Mouse (Mus musculus) naive thymus-derived CD4-positive, alpha-beta T cell, adult 2 months (primary cell): Measurements from ENCODE around the gene Ptger3.

Experiments used
- DNase-seq: peaks from one replicate; pipeline ENCODE4 v3.0.0-alpha.2; 2011; ENCODE audit warnings: low read depth

The Ptger3 gene

GRCm38 (mm10) chr3:157566725-157567565, at the start of gene Ptger3:
Gene Ptger3 (plus strand): TSS chr3:157566892.
- DNase-seq: peak; percentile 29

- no peak for DNase-seq
Measured at GRCm38 (mm10) chr3:157517992-157518391, 48.7 kb upstream of the Ptger3 start.

DNA sequence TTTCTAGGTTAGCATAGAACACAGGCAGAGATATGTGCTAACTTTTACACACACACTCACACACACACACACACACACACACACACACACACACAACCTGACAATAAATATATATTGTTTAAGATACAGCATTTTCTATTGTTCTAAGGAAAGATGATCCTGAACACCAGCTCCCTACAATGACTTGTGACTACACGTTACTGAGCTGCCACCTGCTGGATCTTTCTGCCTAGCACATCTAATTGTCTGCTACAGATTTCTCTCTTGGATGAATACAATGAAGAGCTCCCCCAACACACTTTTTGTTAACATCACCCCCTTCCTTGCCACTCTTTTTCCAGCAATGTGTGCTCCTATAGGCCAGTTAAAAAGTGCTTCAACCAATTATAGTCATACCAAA, 46.3 kb upstream of the Ptger3 start:
- peak; percentile 16 for DNase-seq

DNA sequence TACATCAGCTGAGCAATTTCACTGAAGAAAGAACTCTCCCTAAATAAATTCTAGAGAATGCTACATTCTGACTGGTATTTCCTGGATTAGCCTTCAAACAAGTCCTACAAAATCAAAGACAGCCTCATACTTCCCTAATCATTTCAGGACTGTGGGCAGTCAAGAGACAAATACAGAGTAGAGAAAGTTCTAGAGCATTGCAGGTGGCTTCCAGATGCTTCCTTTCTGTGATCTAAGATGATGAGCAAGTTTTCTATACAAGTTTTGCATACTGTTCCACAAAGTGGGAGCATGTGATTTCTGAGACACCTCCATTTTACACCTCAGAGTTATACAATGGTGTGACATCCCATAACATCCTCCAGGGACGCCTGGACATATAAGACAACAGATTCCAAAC, 42.9 kb upstream of the Ptger3 start:
- DNase-seq: no peak

DNA sequence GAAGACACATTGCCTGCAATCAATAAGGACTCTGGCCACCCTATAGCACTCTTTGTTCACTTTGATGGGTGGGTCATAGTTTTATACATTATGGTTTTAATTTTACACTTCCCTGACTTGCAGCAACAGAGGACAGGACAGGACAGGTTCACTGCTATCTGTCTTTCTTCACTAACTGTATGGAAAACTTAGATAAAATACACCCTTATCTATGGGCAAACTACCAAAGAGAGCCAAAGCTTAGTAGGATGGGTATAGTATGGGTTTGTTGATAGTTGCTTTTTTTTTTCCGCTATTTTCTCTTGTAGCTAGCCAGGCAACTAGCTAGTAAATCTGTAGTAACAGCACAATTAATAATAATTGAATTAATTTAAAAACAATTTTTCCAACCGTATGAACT, 35.1 kb upstream of the Ptger3 start:
- no peak for DNase-seq

- DNase-seq: peak; percentile 96
Measured at GRCm38 (mm10) chr3:157533964-157534785, 32.5 kb upstream of the Ptger3 start, which contains the start of gene Zranb2. Gene Zranb2 (plus strand): TSS chr3:157534160.

DNA sequence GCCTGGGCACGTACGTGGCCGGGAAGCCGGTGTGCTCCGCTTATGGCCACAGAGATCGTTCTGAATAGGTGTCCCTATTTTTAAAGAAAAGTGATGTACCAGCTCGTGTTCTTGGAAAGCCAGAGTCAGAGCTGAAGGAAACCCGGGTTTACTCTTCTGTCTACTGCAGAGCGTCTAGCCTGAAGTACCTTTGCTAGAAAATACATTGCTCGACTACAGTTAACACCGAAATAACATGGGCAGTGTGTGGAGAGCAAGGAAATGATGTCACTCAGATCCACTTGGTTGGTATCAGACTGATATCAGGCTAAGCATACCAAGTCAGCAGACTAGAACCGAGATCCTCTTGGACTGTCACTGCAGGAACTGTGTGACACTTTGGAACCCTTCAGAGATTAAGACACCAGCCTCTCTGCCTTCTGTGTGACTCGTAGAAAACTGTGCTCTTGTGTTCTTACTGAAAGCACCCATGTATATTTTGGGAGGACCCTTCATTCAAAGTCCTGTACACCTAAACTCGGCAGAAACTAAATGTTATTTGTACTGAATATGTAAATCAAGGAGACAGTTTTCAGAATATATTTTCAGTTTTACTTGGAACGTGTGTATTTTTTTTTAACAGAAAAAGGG, 31.8 kb upstream of the Ptger3 start:
- peak; percentile 69 for DNase-seq

DNA sequence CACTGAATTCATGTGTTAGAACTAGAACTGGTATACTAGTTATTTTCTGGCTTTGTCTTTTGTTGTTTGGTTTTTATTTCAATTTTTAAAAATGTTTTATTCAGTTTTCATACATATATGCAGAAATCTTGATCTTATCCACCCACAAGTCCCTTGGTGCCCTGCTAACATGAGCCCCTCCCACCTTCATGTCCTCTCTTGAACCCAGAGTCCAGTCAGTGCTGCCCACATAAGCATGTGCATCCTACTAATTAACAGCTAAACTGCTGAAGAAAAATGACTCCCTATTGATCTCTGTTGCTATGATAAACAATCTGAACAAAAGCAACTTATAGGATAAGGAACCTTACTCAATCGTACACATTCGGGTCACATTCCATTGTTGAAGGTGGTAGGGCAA, 17.4 kb upstream of the Ptger3 start:
- no peak for DNase-seq

DNA sequence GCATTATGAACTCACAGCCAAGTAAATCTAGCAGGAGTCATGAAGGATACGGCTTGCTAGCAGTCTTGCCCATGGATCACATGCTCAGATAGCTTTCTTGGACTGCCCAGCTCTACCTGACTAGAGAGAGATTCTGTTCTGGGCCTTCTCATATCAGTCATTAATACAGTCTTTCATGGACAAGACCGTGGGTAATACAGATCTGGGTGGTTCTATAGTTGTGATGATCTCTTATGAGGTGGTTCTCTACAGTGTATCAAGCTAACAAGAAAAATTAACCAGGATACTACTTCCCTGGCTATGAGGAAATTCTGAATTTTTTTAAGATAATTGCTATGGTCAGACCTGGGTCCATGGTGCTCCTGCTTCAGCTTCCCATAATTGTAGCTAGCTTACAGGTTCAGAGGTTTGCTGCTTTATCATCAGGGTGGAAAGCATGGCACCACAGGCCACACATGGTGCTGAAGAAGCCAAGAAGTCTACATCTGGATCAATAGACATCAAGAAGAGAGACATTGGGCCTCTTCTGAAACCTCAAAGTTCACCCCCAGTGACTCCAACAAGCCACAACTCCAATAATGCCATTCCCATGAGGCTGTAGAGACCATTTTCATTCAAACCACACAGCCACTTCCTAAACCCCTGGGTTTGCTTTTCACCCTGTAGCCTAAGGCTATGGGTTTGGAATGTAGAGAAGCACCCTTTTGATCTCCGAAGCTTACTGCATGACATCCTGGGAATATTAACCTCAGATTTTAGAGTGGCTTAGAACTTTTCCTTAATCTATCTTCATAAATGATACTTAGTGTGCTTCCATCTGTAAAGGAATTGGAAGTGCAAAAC, 16.7 kb upstream of the Ptger3 start:
- no peak for DNase-seq

DNA sequence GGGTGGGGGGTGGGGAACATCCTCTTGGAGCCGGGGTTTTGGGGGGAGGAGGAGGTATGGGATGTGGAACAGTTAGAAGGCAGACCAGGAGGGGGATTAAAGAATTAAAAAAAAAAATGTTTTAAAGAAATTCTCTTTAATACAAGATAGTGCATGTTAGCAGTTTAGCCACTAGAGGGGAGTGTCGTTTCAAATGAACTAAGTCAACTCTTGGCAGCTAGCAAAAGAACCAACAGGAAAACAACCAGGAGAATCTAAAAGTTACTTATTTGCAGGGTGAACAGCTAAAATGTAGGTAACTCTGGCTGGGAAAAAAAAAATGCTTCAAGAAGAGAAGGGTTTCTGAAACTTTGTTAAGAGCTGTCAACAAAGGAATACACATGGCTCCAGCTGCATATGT, 1.5 kb upstream of the Ptger3 start:
- peak; percentile 79 for DNase-seq

GRCm38 (mm10) chr3:157567566-157568132, 957 bp downstream of the Ptger3 start:
- no peak for DNase-seq

GRCm38 (mm10) chr3:157572011-157572410, 5.3 kb downstream of the Ptger3 start:
- DNase-seq: peak; percentile 74

DNA sequence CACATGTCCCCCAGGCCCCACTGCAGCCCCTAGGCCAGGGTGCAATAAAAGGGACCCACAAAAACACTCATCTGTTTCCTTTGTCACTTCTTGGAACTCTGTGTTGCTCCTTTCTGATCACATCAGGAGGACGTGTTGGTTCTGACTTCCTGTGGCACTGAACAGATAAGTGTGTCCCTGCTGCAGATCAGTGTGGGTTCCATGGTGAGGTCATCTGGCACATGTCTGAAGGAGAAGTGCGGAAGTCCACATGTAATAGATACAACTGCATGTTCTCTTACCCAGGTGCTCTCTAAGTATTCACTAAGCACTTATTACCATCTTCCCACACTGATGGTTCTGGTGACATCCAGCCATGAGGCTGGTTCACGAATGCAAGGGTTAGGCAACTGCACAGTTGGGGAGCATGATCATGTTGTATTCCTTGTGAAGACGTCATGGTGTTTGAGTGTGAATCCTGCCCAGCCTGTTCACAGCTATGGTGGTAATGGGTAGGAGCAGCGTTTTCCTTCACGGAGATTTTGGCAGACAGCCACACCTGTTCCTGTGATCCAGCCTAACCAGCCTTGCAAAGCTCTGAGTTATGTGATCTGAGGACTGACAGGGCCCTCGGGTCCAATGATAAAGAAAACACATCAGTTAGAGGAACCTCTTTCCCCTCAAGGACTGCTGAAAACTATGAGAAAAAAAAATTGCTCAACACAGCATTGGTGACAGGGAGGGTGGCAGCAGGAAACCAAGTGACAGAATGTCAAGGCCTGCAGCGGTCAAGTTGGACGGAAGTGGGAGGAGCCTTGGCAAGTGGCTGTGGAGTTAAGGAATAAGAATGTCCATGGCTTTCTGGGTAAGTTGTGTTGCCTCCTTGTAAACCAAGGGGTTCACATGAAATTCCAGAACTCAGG, 9.0 kb downstream of the Ptger3 start:
- DNase-seq: peak; percentile 16

DNA sequence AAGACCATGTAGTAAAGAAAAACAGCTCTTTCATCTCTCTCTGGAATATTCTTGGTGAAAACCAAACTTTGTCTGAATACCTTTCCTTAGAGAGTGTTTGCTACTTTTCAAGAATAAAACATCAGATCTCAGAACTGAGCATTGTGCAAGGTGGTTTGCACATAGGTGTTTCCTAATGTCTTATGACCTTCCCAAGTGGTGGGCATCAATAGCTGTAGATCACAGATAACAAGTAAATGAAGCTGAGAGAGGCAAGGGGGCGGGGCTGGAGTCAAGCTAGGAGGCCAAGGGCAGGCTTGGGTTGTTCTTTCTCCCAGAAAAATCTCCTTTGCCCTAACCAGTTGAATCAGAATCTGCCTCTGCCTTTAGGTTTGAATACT, 9.6 kb downstream of the Ptger3 start:
- no peak for DNase-seq

- DNase-seq: no peak
Measured at GRCm38 (mm10) chr3:157576862-157577261, 10.2 kb downstream of the Ptger3 start.

DNA sequence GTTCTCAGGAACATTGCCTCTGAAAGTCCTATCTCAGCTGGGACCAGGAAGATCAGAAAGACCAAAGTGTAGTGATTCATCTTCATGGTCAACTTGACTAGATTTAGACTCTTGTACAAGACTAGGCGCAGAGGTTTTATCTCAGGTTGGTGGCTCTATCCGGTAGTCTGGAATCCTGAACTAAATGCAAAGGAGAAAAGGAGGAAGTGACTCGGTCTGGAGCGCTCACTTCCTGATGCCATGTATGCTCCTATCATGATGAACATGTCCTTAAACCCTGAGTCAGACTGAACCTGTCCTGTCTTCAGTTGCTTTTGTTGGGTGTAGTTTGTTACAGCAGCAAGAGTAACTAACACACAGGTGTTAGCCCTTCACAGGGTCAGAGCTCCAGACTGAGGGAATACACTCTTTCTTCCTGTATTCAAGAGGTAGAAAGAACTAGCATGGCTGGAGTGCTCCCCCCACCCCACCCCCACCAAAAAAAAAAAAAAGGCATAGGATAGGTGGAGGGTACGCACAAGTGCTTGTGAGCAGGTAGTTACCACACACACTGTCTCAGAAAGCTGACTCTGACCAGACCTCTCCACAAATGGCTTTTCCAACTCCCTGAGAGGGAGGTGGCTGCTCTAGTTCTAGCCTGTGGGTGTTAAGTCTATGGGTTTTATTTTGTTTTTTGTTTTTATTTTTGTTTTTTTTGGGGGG, 11.9 kb downstream of the Ptger3 start:
- no peak for DNase-seq

DNA sequence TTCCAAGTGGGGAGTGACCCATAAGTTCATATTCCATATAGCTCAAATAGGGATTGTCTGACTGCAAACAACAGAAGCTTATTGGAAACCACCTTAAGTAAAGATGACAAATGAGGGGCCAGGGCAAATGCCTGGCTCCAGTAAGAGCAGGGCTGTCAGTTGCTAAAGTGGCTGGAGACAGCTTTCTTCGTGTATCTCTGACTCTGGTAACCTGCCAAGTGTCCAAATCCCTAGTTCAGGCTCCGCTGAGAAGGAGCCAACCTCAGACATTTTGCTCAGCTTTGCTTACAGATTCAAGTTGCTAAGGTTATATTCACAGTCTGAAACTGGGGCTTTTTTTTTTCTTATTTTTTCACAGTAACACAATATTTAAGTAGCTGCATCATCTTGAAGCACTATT, 12.7 kb downstream of the Ptger3 start:
- DNase-seq: no peak

DNA sequence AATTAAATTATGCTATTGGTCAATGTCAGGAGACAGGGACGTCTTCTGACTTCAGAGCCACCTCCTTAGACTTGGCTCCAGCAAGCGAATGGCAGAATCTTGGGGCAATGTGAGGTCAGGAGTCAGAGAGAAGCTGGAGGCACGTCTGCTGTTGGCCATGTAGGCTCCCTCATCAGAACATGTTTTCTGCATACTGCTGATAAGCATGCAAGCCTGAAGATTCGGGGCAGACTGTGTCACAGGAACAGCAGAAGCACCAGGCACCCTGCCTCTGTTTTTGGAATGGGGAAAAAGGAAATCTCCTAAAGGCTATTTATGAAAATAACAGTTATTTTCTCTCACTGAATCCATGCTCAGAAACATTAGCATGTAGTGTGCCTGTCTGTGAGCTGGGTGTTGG, 13.6 kb downstream of the Ptger3 start:
- DNase-seq: no peak

DNA sequence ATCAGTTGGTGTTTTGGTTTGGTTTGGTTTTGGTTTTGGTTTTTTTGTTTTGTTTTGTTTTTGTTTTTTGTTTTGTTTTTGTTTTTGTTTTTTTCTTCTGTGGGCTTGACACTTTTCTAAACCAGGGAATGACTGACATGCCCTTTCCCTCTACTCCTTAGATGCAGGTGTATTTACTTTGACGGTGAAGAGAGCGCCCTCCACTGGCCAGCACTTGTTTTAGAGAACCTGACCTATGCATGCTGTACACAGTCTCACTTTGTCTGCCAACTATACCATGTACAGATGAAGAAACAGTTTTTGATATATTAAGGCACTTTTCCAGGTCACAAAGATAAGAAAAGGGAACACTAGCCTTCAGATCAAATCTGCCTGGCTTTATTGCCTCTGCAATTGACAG, 15.1 kb downstream of the Ptger3 start:
- peak; percentile 45 for DNase-seq
